Mouse (Mus musculus) adrenal gland, adult (tissue): Measurements from ENCODE around the gene Slc45a2.

Experiments
- DNase-seq, 2 experiments: peaks; one replicate each; pipeline ENCODE4 v3.0.0; 2022 to 2023; ENCODE audit warnings: low spot score in 1 of 2; ENCODE audit not compliant: inconsistent age in 2 of 2

The Slc45a2 gene

GRCm38 (mm10) chr15:11003791-11004190 lies 3.3 kb downstream of the Slc45a2 start:
- no peak for DNase-seq

GRCm38 (mm10) chr15:11004646-11005045 lies 4.1 kb downstream of the Slc45a2 start:
- no peak for DNase-seq

- DNase-seq = no peak
Observed at GRCm38 (mm10) chr15:11008756-11009155, 8.2 kb downstream of the Slc45a2 start.

- no peak for DNase-seq
Observed at GRCm38 (mm10) chr15:11010976-11011548, 10.5 kb downstream of the Slc45a2 start.

GRCm38 (mm10) chr15:11014931-11015330 lies 14.4 kb downstream of the Slc45a2 start:
- DNase-seq = no peak

GRCm38 (mm10) chr15:11026801-11027561 lies 26.5 kb downstream of the Slc45a2 start:
- no peak for DNase-seq

GRCm38 (mm10) chr15:11030188-11030587 lies 29.7 kb downstream of the Slc45a2 start:
- no peak for DNase-seq

GRCm38 (mm10) chr15:11035947-11036474 lies 35.5 kb downstream of the Slc45a2 start:
- no peak for DNase-seq

GRCm38 (mm10) chr15:11036535-11037375 lies 36.2 kb downstream of the Slc45a2 start:
- no peak for DNase-seq

GRCm38 (mm10) chr15:11037376-11037695 lies 36.8 kb downstream of the Slc45a2 start:
- no peak for DNase-seq

GRCm38 (mm10) chr15:11037711-11038110 lies 37.2 kb downstream of the Slc45a2 start, which contains the start of gene Rxfp3:
Rxfp3 (minus strand) TSS chr15:11037991.
- no peak for DNase-seq

- peak in 1 of 2 experiments; percentile 83 for DNase-seq
Observed at GRCm38 (mm10) chr15:11038476-11038875, 38.0 kb downstream of the Slc45a2 start.

- peak in 1 of 2 experiments; percentile 44 for DNase-seq
Observed at GRCm38 (mm10) chr15:11040067-11040466, 39.5 kb downstream of the Slc45a2 start.

- no peak for DNase-seq
Observed at GRCm38 (mm10) chr15:11041229-11041628, 40.7 kb downstream of the Slc45a2 start.

GRCm38 (mm10) chr15:11042828-11043227 lies 42.3 kb downstream of the Slc45a2 start:
- no peak for DNase-seq

GRCm38 (mm10) chr15:11053678-11054439 lies 53.3 kb downstream of the Slc45a2 start:
- peak in 1 of 2 experiments; percentile 9 for DNase-seq

GRCm38 (mm10) chr15:11054440-11055080 lies 54.0 kb downstream of the Slc45a2 start:
- no peak for DNase-seq

- no peak for DNase-seq
Observed at GRCm38 (mm10) chr15:11062903-11063302, 62.4 kb downstream of the Slc45a2 start.

- peak in 1 of 2 experiments; percentile 54 for DNase-seq
Observed at GRCm38 (mm10) chr15:11064160-11064557, 63.6 kb downstream of the Slc45a2 start.
